Mouse (Mus musculus) liver, embryonic 13.5 days (tissue): Measurements from ENCODE around the gene Ccnk. TPM values are rescaled to one million over a fixed set of nuclear protein-coding genes. Genes with fewer than 3 reads are reported as not detected.

Experiments used
- ATAC-seq: fragments of 200-750 bp; cut with Nextera tagmentation; 2 replicates; pipeline ENCODE4 v1.8.0; 2017; ENCODE audit warnings: low read depth, mild to moderate bottlenecking, moderate number of reproducible peaks, moderate library complexity
- DNase-seq: peaks from one replicate; pipeline ENCODE4 v3.0.0; 2022
- H3K27ac ChIP-seq: fragments of 300-500 bp; sonication (generic); 2 replicates; pipeline ENCODE4 v1.5.1; 2015; ENCODE audit warnings: moderate library complexity, mild to moderate bottlenecking, inconsistent platforms
- H3K27me3 ChIP-seq: fragments of 300-500 bp; sonication (generic); 2 replicates; pipeline ENCODE4 v1.6.1; 2015; ENCODE audit warnings: mild to moderate bottlenecking, inconsistent platforms
- H3K36me3 ChIP-seq: fragments of 300-500 bp; sonication (generic); 2 replicates; pipeline ENCODE4 v1.6.1; 2015; ENCODE audit warnings: mild to moderate bottlenecking, inconsistent platforms
- H3K4me1 ChIP-seq: fragments of 300-500 bp; sonication (generic); replicated peaks from 2 replicates; pipeline ENCODE4 v1.6.1; 2015; ENCODE audit warnings: inconsistent platforms
- H3K4me2 ChIP-seq: fragments of 300-500 bp; sonication (generic); 2 replicates; pipeline ENCODE4 v1.6.1; 2015; ENCODE audit warnings: inconsistent platforms, mild to moderate bottlenecking, moderate library complexity
- H3K4me3 ChIP-seq: fragments of 300-500 bp; sonication (generic); replicated peaks from 2 replicates; pipeline ENCODE4 v1.5.1; 2015; ENCODE audit warnings: mild to moderate bottlenecking, inconsistent platforms
- H3K9ac ChIP-seq: fragments of 300-500 bp; sonication (generic); 2 replicates; pipeline ENCODE4 v1.6.1; 2015; ENCODE audit warnings: mild to moderate bottlenecking, inconsistent platforms
- H3K9me3 ChIP-seq: fragments of 300-500 bp; sonication (generic); replicated peaks from 2 replicates; pipeline ENCODE4 v1.6.1; 2016; ENCODE audit warnings: inconsistent platforms
- WGBS: fragments of 180-500 bp; shearing (Covaris S2); methylation state at CpG from one replicate; pipeline ENCODE4 v1.1.7; 2015; ENCODE audit not compliant: insufficient replicate concordance; 5-methylcytosine and 5-hydroxymethylcytosine counted together
- polyA plus RNA-seq: library from polyadenylated mRNA; unstranded; fragments of >200 nt; fragmentation: Nextera tagmentation; extraction: Ambion mirVana; gene quantifications from 2 replicates; pipeline ENCODE4 v1.2.1, GENCODE M21; 2015

Gene Ccnk
- polyA plus RNA-seq, 1 experiment from 2014 or later = 2.3 TPM

DNA sequence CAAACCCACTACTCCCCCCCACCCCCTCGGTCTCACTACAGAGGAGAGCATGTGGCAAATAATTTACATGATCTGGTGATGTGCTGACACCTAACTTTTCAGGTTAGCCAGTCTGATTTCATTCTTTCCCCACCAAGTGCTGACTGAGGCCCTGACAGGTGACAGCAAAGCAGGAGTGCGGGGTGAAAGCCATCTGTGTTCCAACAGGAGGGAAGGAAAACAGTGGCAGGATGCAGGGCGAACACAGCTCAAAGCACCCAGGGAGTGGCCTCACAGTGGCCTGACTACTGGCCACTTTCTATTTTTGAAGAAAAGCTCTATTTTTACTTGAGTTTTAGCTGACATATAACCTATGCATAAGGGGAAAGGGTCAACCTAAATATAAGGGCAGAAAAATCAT, 15.7 kb upstream of the Ccnk start:
- Histone ChIP-seq H3K9ac (no peak overlapping the region), H3K27ac (no peak overlapping the region), H3K4me3 (no peak overlapping the region), H3K9me3 (no peaks in the 10 kb centered on the region), H3K36me3 (peaks cover 56% of the 10 kb centered on the region), H3K4me2 (no peak overlapping the region), H3K4me1 (peaks cover 12% of the 10 kb centered on the region), H3K27me3 (no peaks in the 10 kb centered on the region)
- 84% methylated on average over 3 of the region's 3 CpGs for WGBS
- DNase-seq (no peak), ATAC-seq (no peak)

DNA sequence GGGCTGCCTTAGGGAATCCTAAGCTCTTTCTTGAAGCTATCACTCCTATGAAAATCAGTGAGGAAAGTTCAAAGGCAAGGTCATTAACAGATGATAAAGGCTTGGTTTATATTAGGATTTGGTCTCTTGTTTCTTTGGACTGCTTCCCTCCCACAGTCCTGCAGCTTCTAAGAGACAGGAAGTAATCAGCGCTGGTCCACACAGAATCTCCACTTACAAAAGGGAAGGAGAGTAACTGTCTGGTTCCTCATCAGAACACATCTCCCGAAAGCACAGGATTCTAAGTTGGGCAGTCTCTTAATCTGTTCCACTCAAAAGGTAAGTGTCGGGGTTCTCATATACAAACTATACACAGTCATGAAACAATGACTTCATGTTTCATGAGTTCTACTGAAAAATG, 10.5 kb upstream of the Ccnk start:
- Histone ChIP-seq H3K36me3 (peaks cover 8% of the 10 kb centered on the region), H3K27me3 (no peaks in the 10 kb centered on the region), H3K9ac (no peak overlapping the region), H3K4me2 (no peak overlapping the region), H3K4me3 (no peak overlapping the region), H3K27ac (no peak overlapping the region), H3K9me3 (no peaks in the 10 kb centered on the region), H3K4me1 (peaks cover 56% of the 10 kb centered on the region)
- 34% methylated on average over 3 of the region's 3 CpGs for WGBS
- ATAC-seq (no peak), DNase-seq (no peak)

DNA sequence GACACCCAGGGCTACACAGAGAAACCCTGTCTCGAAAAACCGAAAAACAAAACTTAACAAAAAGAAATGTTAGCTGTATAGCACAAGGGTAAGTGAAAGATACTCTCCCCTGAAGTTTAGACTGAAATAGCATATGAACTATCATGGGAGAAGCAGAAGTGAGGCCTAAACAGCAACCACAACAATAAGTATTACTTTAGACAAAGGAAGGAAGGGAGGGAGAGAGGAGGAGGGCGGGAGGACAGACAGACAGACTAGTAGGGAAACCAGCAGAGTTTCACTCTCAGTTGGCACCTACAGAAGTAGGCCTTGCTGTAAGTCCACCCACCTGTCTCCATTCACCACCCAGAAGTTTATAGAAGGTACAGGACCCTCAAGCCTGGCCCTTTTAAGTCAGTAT, 8.9 kb upstream of the Ccnk start:
- Histone ChIP-seq H3K4me2 (no peak overlapping the region), H3K4me3 (no peak overlapping the region), H3K27ac (no peak overlapping the region), H3K9ac (no peak overlapping the region), H3K36me3 (no peaks in the 10 kb centered on the region), H3K27me3 (no peaks in the 10 kb centered on the region), H3K4me1 (peaks cover 60% of the 10 kb centered on the region), H3K9me3 (no peaks in the 10 kb centered on the region)
- DNase-seq = no peak
- ATAC-seq = no peak
- 57% methylated on average over 3 of the region's 3 CpGs for WGBS

DNA sequence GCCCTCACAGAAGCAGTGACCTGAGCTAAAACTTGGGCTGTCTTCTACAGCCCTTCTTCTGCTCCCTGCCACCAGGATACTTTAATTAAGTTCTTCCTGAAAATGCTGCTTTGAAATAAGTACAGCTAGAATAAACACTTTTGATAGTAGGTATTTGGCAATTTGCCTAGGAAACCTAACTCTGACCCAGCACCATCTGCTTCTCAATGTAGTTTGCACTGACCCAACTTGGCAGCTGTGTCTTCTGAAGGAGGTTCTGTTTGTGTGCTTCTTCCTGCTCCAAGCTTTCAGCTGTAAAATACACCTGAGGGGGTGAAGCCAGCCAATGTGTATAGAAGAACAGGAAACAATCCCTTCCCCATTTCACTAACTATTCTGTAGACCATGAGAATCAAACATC, 8.0 kb upstream of the Ccnk start:
- Histone ChIP-seq H3K9me3 (no peaks in the 10 kb centered on the region), H3K4me2 (no peak overlapping the region), H3K36me3 (no peaks in the 10 kb centered on the region), H3K4me1 (peaks cover 59% of the 10 kb centered on the region), H3K27me3 (no peaks in the 10 kb centered on the region), H3K9ac (0 out of 2 replicates have a peak overlapping the region, but pooled peaks have one; percentile 9), H3K27ac (peak overlapping the region; percentile 43; the same call in 1 of the 2 replicates), H3K4me3 (no peak overlapping the region)
- no peak for ATAC-seq
- DNase-seq = no peak

DNA sequence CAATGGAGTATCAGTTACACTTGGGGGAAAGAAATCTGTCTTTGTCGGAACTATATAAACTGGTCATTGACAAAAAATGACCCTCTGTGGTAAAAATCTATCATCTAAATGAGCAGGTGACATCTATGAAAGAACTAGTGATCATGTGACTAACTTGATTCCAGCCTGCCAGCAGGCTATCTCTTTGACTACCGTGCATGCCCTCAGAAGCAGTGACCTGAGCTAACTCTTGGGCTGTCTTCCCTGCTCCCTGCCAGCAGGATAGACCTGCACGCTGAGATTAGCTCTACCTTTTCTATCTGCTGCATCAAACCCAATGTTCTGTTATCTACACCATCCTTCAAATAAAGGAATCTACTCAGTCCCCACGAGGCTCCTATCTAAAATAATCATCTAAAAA, 6.7 kb upstream of the Ccnk start:
- DNase-seq = no peak
- no peak overlapping the region for H3K27ac ChIP-seq
- no peaks in the 10 kb centered on the region for H3K27me3 ChIP-seq
- H3K4me3 ChIP-seq = no peak overlapping the region
- no peak overlapping the region for H3K9ac ChIP-seq
- peaks cover 70% of the 10 kb centered on the region for H3K4me1 ChIP-seq
- no peaks in the 10 kb centered on the region for H3K9me3 ChIP-seq
- H3K36me3 ChIP-seq = peaks cover 3% of the 10 kb centered on the region; the same call in 1 of the 2 replicates
- no peak overlapping the region for H3K4me2 ChIP-seq
- no peak for ATAC-seq
- WGBS = 54% methylated on average over 4 of the region's 4 CpGs

DNA sequence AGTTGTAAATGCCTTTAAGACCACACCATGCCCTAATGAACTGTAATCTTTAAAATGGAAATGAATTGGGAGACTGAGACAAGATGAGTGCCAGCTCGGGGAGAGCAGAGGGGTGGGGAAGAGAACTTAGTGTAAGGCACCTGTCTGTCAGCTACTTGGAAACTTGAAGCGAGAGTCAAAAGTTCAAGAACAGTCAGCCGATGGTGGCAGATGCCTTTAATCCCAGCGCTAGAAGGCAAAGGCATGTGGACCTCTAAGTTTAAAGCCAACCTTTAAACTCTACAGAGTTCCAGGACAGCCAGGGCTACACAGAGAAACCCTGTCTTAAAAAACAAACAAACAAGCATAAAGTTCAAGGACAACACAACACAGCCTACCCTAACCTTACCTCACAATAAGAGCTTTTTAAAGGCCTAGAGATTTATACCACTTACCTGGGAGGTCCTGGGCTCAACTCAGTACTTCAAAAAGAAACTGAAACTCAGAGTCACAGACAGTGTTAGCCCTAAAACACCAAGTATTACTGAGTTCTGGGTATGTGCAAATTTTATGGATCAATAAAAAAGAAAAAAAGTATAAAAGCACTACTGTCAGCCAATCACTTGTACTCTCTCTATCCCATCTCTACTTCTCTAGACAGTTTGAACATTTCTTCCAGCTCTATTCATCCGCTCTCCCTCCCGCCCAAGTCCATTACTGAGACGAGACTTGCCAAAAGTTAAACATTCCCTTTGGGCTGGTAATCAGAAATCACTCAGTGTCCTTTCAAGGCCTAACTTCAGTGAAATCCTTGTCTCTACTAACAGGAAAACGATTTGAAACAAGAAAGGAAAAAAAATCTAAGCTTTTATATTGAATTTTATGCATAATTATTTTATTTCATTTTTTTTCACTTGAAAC, 4.5 kb upstream of the Ccnk start:
- peaks cover 3% of the 10 kb centered on the region; the same call in 1 of the 2 replicates for H3K36me3 ChIP-seq
- peak overlapping the region; percentile 9; the same call in 1 of the 2 replicates for H3K4me3 ChIP-seq
- H3K9ac ChIP-seq = no peak overlapping the region
- ATAC-seq (no peak), DNase-seq (no peak)
- H3K27me3 ChIP-seq = no peaks in the 10 kb centered on the region
- H3K9me3 ChIP-seq = no peaks in the 10 kb centered on the region
- H3K4me2 ChIP-seq = peak overlapping the region; percentile 20; the same call in 1 of the 2 replicates
- H3K4me1 ChIP-seq = peaks cover 66% of the 10 kb centered on the region
- WGBS = 68% methylated on average over 8 of the region's 8 CpGs
- no peak overlapping the region for H3K27ac ChIP-seq

DNA sequence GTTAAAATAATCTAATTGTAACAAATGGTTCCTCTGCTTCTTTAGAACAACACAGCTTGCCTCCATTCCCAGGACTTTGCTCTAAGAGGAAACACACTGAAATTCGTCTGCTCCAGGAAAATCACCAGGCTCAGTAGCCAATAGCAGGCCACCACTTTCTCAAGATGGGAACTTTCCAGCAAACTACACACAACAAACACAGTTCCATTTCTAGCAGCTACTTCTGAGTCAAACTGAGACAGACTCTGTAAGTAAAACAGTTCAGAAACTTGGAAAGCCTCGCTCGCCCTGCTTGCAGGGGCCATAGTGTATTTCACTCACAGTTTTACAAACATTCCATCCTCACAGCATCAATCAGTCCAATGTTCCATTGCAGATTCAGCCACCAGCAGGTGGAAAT, 3.0 kb upstream of the Ccnk start:
- no peak for DNase-seq
- Histone ChIP-seq H3K9ac (peak overlapping the region; percentile 23; the same call in 1 of the 2 replicates), H3K4me2 (peak overlapping the region; percentile 39), H3K27me3 (no peaks in the 10 kb centered on the region), H3K9me3 (no peaks in the 10 kb centered on the region), H3K36me3 (peaks cover 4% of the 10 kb centered on the region; the same call in 1 of the 2 replicates), H3K4me1 (peaks cover 62% of the 10 kb centered on the region), H3K4me3 (peak overlapping the region; percentile 10; the same call in 1 of the 2 replicates), H3K27ac (peak overlapping the region; percentile 43; the same call in 1 of the 2 replicates)
- no peak for ATAC-seq
- 70% methylated on average over 3 of the region's 3 CpGs for WGBS

DNA sequence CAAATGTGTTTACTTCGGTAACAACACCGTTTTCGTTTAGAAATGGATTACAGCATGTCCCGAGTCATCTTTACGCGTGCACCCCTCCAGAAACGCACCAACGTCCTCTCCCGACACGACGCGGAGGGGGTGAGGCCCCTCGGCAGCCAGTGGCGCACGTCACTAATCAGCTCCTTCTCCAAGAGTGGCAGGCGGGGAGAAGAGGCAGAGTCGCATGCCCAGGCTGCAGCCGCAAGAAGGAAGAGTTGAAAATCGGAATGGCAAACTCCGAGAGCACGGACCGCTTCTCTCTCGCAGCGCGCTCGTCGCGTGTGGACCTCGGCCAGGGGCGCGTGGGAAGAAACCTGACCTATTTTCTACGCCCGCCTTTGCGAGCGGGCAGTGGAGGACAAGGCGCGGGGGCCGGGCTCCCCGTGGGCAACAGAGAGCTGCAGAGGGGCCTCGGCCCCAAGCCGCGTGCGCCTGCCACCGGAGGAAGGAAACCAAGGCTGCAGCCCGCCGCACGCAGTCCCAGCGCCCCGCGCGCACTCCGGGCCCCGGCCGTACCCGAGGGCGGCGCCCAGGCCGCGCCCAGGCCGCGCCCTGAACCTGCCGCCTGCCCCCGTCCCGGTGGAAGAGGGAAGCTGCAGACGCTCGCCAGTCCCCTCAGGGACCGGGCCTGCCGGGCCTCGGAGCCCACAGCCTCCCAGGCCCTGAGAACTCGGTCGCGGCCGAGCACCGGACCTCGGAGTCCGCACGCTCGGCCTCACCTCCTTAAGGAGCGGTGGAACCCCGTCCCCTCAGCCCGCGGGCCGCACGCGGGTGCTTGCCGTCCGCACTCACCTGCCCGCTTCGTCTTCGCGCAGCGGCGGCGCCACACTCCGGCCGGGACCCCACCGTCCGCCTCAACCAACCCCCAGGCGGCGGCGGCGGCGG, 791 bp upstream of the Ccnk start:
- DNase-seq (peak; percentile 61), ATAC-seq (peak; percentile 80)
- Histone ChIP-seq H3K9ac (peak overlapping the region; percentile 97), H3K27me3 (no peaks in the 10 kb centered on the region), H3K4me3 (peak overlapping the region; percentile 97), H3K4me1 (peaks cover 44% of the 10 kb centered on the region), H3K4me2 (peak overlapping the region; percentile 93), H3K36me3 (peaks cover 24% of the 10 kb centered on the region), H3K27ac (peak overlapping the region; percentile 95), H3K9me3 (no peaks in the 10 kb centered on the region)
- WGBS = under 1% methylated on average over 90 of the region's 103 CpGs

DNA sequence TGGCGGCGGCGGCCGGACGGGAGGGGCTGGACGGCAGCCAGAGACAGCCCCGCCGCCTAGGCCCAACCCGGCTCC, 296 bp upstream of the Ccnk start, which contains the start of gene Setd3:
Gene Setd3, minus strand, starts transcription at position 69 of the 75 bp plus-strand sequence.
- WGBS = 0% methylated on average over 5 of the region's 9 CpGs
- H3K36me3 ChIP-seq = peaks cover 29% of the 10 kb centered on the region

DNA sequence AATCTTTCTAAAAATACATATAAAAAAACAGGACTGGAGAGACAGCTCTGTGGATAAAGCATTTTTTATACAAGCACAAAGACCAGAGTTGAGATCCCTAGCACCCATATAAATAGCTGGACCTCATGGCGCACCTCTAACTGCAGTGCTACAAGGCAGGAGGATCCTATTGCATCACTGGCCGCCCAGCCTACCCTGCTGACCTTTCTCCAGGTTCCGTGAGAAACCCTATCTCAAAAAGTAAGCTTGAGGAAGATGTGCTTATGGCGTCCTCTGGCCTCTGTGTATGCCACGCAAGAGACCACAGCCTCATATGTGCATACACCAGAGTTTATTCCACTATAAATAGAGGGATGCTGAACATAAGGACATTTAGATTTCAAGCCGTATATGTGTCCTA, 2.3 kb downstream of the Ccnk start:
- no peaks in the 10 kb centered on the region for H3K9me3 ChIP-seq
- 85% methylated on average over 6 of the region's 6 CpGs for WGBS
- H3K9ac ChIP-seq = no peak overlapping the region
- no peak overlapping the region for H3K4me2 ChIP-seq
- DNase-seq (no peak), ATAC-seq (no peak)
- no peak overlapping the region for H3K4me3 ChIP-seq
- no peak overlapping the region for H3K27ac ChIP-seq
- H3K4me1 ChIP-seq = peaks cover 27% of the 10 kb centered on the region
- no peaks in the 10 kb centered on the region for H3K27me3 ChIP-seq
- peaks cover 50% of the 10 kb centered on the region for H3K36me3 ChIP-seq

More for the DNA sequence above, 296 bp upstream of the Ccnk start, which contains the start of gene Setd3:
- peaks cover 41% of the 10 kb centered on the region for H3K4me1 ChIP-seq
- no peaks in the 10 kb centered on the region for H3K27me3 ChIP-seq
- H3K27ac ChIP-seq = peak within 1 kb of the TSS; percentile 95
- DNase-seq (no peak), ATAC-seq (no peak)
- H3K4me2 ChIP-seq = peak within 1 kb of the TSS; percentile 93
- H3K9ac ChIP-seq = peak within 1 kb of the TSS; percentile 97
- H3K9me3 ChIP-seq = no peaks in the 10 kb centered on the region
- H3K4me3 ChIP-seq = peak within 1 kb of the TSS; percentile 97

DNA sequence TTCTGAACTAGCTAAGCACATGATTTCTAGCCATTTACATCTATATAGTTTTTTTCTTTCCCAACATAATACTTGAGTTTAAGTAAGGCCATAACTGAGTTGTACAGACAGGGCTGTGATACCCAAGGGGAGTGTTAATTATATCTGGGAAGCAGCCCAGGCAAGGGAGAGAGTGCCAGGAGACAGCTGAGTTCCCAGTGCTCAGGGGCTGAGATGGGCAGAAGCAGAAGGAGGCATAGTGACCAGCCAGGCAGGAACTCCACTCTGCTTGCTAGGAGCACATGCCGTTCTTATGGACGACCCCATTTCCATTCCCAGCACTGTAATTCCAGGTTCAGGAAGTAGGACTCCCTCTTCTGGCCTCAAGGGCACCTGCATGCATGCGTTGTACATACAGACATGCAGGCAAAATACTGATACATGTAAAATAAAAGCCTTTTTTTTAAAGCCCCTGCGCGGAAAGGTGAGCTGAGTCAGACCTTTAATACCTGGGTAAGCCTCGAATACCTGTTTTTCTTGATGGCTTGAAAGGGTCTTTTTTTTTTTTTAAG, 8.2 kb downstream of the Ccnk start:
- H3K4me2 ChIP-seq = no peak overlapping the region
- H3K27me3 ChIP-seq = no peaks in the 10 kb centered on the region
- no peak overlapping the region for H3K9ac ChIP-seq
- H3K27ac ChIP-seq = no peak overlapping the region
- H3K36me3 ChIP-seq = peaks cover 92% of the 10 kb centered on the region
- H3K9me3 ChIP-seq = no peaks in the 10 kb centered on the region
- DNase-seq (no peak), ATAC-seq (no peak)
- 83% methylated on average over 6 of the region's 6 CpGs for WGBS
- no peak overlapping the region for H3K4me3 ChIP-seq
- H3K4me1 ChIP-seq = no peaks in the 10 kb centered on the region
